Mouse (Mus musculus): ENCODE results near the gene Rnf39. TPM values are rescaled to one million over a fixed set of nuclear protein-coding genes. Genes with fewer than 3 reads are reported as not detected.

The Rnf39 gene
- polyA plus RNA-seq, 1 experiment from 2014 or later = 1.1 TPM

DNA sequence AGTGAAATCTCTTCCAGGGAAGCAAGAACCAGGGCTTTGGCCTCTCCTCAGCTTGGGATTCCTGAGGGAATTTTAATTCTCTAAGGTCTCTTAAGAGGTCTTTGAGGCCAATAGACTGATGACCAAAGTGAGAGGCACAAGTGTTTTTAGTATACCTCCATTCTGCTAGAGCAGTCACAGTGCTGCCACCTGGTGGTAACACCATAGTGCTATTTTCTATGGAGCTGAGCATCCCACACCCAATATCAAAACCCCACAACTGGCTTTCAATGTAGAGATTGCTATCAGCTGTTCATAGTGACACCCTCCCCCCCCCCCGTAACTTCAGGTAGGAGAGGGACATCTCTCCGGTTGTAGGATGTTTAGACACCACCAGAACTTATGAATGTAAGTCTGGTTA is 28.6 kb upstream of the Rnf39 start:
- Histone ChIP-seq H3K4me3 (no peak overlapping the region), H3K27me3 (no peaks in the 10 kb centered on the region), H3K27ac (no peak overlapping the region), H3K4me1 (no peaks in the 10 kb centered on the region), H3K36me3 (no peaks in the 10 kb centered on the region), H3K4me2 (no peak overlapping the region), H3K9ac (no peak overlapping the region), H3K9me3 (no peaks in the 10 kb centered on the region)
- ATAC-seq (ENCODE audit: borderline replicate concordance, extremely low read depth, low FRiP score, low TSS enrichment) = no peak
- WGBS = 8% methylated on average over 2 of the region's 2 CpGs

DNA sequence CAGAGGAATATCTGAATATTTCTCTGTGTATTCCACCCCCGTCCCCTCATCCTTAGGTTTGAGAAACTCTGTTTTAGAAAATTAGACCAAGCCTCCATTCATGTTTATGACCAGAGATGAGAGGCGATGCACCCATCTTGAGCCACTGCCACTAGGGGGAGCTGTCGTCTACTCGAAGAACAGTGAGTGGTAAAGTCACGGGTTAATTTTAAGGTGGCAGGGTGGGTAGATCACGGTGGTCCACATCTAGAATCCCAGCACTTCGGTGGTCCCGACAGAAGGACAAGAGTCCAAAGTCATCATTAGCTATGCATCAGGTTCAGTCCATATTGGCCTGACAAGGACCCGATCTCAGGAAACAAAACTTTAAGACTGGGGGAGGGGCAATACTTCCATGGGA is 27.6 kb upstream of the Rnf39 start:
- Histone ChIP-seq H3K9me3 (no peaks in the 10 kb centered on the region), H3K27me3 (no peaks in the 10 kb centered on the region)
- WGBS = 13% methylated on average over 9 of the region's 9 CpGs

GRCm38 (mm10) chr17:36920239-36920638 is 22.5 kb upstream of the Rnf39 start:
- Histone ChIP-seq H3K27me3 (no peaks in the 10 kb centered on the region), H3K4me1 (no peaks in the 10 kb centered on the region), H3K4me2 (no peak overlapping the region), H3K36me3 (no peaks in the 10 kb centered on the region), H3K4me3 (no peak overlapping the region), H3K9ac (no peak overlapping the region), H3K27ac (no peak overlapping the region), H3K9me3 (no peaks in the 10 kb centered on the region)
- no peak for ATAC-seq (ENCODE audit: borderline replicate concordance, extremely low read depth, low FRiP score, low TSS enrichment)
- WGBS = 37% methylated on average over 15 of the region's 15 CpGs

More for the DNA sequence above, 27.6 kb upstream of the Rnf39 start:
- Histone ChIP-seq H3K4me2 (no peak overlapping the region), H3K27ac (no peak overlapping the region), H3K36me3 (no peaks in the 10 kb centered on the region), H3K4me3 (no peak overlapping the region), H3K9ac (no peak overlapping the region), H3K4me1 (no peaks in the 10 kb centered on the region)
- no peak; the same call in 1 of the 2 replicates for ATAC-seq (ENCODE audit: borderline replicate concordance, extremely low read depth, low FRiP score, low TSS enrichment)

- H3K9me3 ChIP-seq = no peaks in the 10 kb centered on the region
- 73% methylated on average over 4 of the region's 4 CpGs for WGBS
- H3K9ac ChIP-seq = no peak overlapping the region
- H3K27ac ChIP-seq = no peak overlapping the region
- no peak overlapping the region for H3K4me3 ChIP-seq
- no peak for ATAC-seq (ENCODE audit: borderline replicate concordance, extremely low read depth, low FRiP score, low TSS enrichment)
- no peak overlapping the region for H3K4me2 ChIP-seq
- H3K4me1 ChIP-seq = no peaks in the 10 kb centered on the region
- H3K27me3 ChIP-seq = no peaks in the 10 kb centered on the region
- no peaks in the 10 kb centered on the region for H3K36me3 ChIP-seq
These were observed 20.0 kb upstream of the Rnf39 start for GRCm38 (mm10) chr17:36922715-36923114.

- Histone ChIP-seq H3K9ac (no peak overlapping the region), H3K4me2 (no peak overlapping the region), H3K4me1 (no peaks in the 10 kb centered on the region), H3K27me3 (no peaks in the 10 kb centered on the region), H3K4me3 (no peak overlapping the region), H3K36me3 (no peaks in the 10 kb centered on the region), H3K27ac (no peak overlapping the region), H3K9me3 (no peaks in the 10 kb centered on the region)
- ATAC-seq (ENCODE audit: borderline replicate concordance, extremely low read depth, low FRiP score, low TSS enrichment) = no peak
- 50% methylated on average over 4 of the region's 4 CpGs for WGBS
These were observed 19.2 kb upstream of the Rnf39 start for GRCm38 (mm10) chr17:36923491-36923890.

DNA sequence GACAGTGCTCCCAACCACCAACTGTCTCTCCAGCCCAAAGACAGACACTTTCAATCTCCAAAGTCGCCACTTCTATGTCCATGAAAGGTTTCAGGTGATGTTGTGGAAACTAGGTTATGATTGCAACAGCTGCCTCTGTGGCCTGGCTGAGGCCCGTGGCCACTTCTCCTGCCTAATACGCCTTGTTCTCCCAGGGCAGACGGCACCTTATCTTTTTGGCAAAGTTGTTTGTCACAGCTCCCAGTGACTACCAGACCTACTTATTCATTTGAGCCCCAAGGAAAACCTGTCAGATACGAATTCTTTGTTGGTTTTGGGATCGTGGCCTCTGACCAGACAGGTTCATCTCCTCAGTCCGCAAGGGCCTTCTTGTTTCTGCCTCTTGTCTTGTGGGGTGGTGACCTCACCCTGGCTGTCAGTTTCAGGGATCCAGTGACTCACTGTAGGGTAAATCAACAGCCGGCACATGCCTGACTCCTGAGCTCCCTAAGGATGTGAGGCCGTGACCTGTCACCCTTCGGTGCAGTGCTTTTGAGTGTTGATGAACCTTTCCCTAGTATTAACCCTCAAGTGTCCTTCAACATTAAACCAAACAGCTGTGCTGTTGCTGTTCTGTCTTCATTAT is 15.1 kb upstream of the Rnf39 start:
- Histone ChIP-seq H3K27me3 (no peaks in the 10 kb centered on the region), H3K4me1 (0 out of 2 replicates have a peak, but pooled peaks cover 3% of the 10 kb centered on the region), H3K4me3 (no peak overlapping the region), H3K9me3 (no peaks in the 10 kb centered on the region), H3K27ac (no peak overlapping the region), H3K9ac (no peak overlapping the region), H3K36me3 (no peaks in the 10 kb centered on the region), H3K4me2 (no peak overlapping the region)
- ATAC-seq (ENCODE audit: borderline replicate concordance, extremely low read depth, low FRiP score, low TSS enrichment) = no peak
- WGBS = 16% methylated on average over 10 of the region's 10 CpGs

DNA sequence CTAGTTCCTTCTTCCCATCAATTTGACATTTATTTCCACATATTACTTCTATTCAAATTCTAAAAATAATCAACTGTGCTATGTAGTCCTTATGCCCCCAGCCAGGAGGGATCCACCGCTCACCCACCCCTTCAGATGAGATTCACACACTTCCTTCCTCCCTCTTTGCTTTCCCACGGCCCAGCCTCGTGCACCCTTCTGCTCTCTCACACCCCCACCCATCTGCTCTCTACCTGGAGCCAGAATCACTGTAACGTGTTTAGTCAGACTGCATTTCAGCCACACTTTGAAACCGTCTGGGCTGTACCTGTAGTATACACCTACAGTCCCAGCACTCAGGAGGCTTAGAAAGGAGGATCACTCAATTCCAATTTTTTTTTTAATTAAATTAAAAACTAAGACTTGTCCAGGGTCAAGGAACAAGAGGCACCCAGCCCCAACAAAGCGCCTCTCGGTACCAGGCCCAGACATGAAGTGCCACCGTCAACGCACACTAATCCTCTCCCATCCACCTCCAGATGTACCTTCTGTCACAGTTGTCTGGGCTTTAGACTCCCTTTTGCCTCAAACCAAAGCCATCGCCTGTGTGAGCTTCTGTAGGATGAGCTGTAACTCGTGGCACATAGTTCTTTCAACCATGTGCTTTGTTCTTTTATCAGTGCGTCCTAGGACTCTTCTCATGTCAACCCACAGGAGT is 13.3 kb upstream of the Rnf39 start:
- 67% methylated on average over 12 of the region's 12 CpGs for WGBS
- Histone ChIP-seq H3K27me3 (peaks cover 4% of the 10 kb centered on the region; the same call in 1 of the 2 replicates), H3K4me2 (no peak overlapping the region)

GRCm38 (mm10) chr17:36930233-36930632 is 12.5 kb upstream of the Rnf39 start:
- 0 out of 2 replicates have a peak, but pooled peaks cover 3% of the 10 kb centered on the region for H3K4me1 ChIP-seq
- H3K27me3 ChIP-seq = peaks cover 5% of the 10 kb centered on the region; the same call in 1 of the 2 replicates
- H3K36me3 ChIP-seq = no peaks in the 10 kb centered on the region
- no peak overlapping the region for H3K9ac ChIP-seq
- no peak overlapping the region for H3K27ac ChIP-seq
- H3K9me3 ChIP-seq = no peaks in the 10 kb centered on the region
- ATAC-seq (ENCODE audit: borderline replicate concordance, extremely low read depth, low FRiP score, low TSS enrichment) = no peak
- no peak overlapping the region for H3K4me2 ChIP-seq
- 64% methylated on average over 6 of the region's 6 CpGs for WGBS
- no peak overlapping the region for H3K4me3 ChIP-seq

More for the DNA sequence above, 13.3 kb upstream of the Rnf39 start:
- H3K27ac ChIP-seq = no peak overlapping the region
- no peaks in the 10 kb centered on the region for H3K9me3 ChIP-seq
- H3K9ac ChIP-seq = no peak overlapping the region
- no peak for ATAC-seq (ENCODE audit: borderline replicate concordance, extremely low read depth, low FRiP score, low TSS enrichment)
- 0 out of 2 replicates have a peak, but pooled peaks cover 3% of the 10 kb centered on the region for H3K4me1 ChIP-seq
- H3K4me3 ChIP-seq = no peak overlapping the region
- no peaks in the 10 kb centered on the region for H3K36me3 ChIP-seq

- 77% methylated on average over 4 of the region's 4 CpGs for WGBS
- peaks cover 5% of the 10 kb centered on the region; the same call in 1 of the 2 replicates for H3K27me3 ChIP-seq
- no peaks in the 10 kb centered on the region for H3K36me3 ChIP-seq
- no peak overlapping the region for H3K4me2 ChIP-seq
- no peaks in the 10 kb centered on the region for H3K9me3 ChIP-seq
- 0 out of 2 replicates have a peak, but pooled peaks cover 3% of the 10 kb centered on the region for H3K4me1 ChIP-seq
- no peak overlapping the region for H3K4me3 ChIP-seq
- H3K9ac ChIP-seq = no peak overlapping the region
- no peak overlapping the region for H3K27ac ChIP-seq
- ATAC-seq (ENCODE audit: borderline replicate concordance, extremely low read depth, low FRiP score, low TSS enrichment) = no peak
These were observed 11.6 kb upstream of the Rnf39 start for GRCm38 (mm10) chr17:36931130-36931529.

DNA sequence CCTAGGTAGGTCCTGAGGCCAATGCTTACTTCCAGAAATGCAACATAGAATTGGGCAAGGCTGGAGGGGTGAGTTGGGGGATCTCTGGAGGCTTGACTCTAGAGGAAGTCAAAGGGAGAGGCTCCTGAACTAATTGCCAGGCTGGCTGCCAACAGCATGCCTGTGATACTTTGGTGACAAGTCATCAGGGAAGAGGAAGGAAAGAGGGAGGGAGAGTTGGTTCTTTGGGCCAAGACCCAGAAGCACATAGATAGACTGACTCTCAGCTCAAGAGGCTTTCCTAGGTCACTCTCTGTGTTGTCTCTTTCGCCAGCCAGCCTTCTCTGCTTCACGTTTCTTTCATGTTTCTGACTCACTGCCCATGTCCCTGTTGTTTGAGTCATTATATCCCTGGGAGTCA is 10.9 kb upstream of the Rnf39 start:
- Histone ChIP-seq H3K4me2 (no peak overlapping the region), H3K27ac (no peak overlapping the region), H3K9me3 (no peaks in the 10 kb centered on the region), H3K9ac (no peak overlapping the region), H3K27me3 (peaks cover 9% of the 10 kb centered on the region; the same call in 1 of the 2 replicates), H3K4me3 (no peak overlapping the region), H3K36me3 (no peaks in the 10 kb centered on the region), H3K4me1 (0 out of 2 replicates have a peak, but pooled peaks cover 3% of the 10 kb centered on the region)
- 48% methylated on average over 2 of the region's 2 CpGs for WGBS
- ATAC-seq (ENCODE audit: borderline replicate concordance, extremely low read depth, low FRiP score, low TSS enrichment) = no peak

GRCm38 (mm10) chr17:36938056-36938455 is 4.7 kb upstream of the Rnf39 start:
- H3K4me2 ChIP-seq = no peak overlapping the region
- no peak overlapping the region for H3K27ac ChIP-seq
- H3K4me1 ChIP-seq = peaks cover 9% of the 10 kb centered on the region
- H3K36me3 ChIP-seq = no peaks in the 10 kb centered on the region
- no peaks in the 10 kb centered on the region for H3K9me3 ChIP-seq
- H3K4me3 ChIP-seq = no peak overlapping the region
- WGBS = 65% methylated on average over 2 of the region's 2 CpGs
- peaks cover 36% of the 10 kb centered on the region for H3K27me3 ChIP-seq
- ATAC-seq (ENCODE audit: borderline replicate concordance, extremely low read depth, low FRiP score, low TSS enrichment) = no peak
- no peak overlapping the region for H3K9ac ChIP-seq

- no peaks in the 10 kb centered on the region for H3K36me3 ChIP-seq
- H3K4me1 ChIP-seq = peaks cover 17% of the 10 kb centered on the region
- H3K4me3 ChIP-seq = peak overlapping the region; percentile 40
- no peaks in the 10 kb centered on the region for H3K9me3 ChIP-seq
- WGBS = 36% methylated on average over 10 of the region's 10 CpGs
- no peak overlapping the region for H3K9ac ChIP-seq
- H3K27ac ChIP-seq = no peak overlapping the region
- peak overlapping the region; percentile 83 for H3K4me2 ChIP-seq
- H3K27me3 ChIP-seq = peaks cover 65% of the 10 kb centered on the region
- ATAC-seq (ENCODE audit: borderline replicate concordance, extremely low read depth, low FRiP score, low TSS enrichment) = peak; percentile 86
These were observed 327 bp upstream of the Rnf39 start for GRCm38 (mm10) chr17:36942391-36942790.
